Mouse (Mus musculus) left cerebral cortex, adult 8-10 months (tissue): Measurements from ENCODE around the gene Fam167b. TPM values are rescaled to one million over a fixed set of nuclear protein-coding genes. Genes with fewer than 3 reads are reported as not detected.
"Not testable (repeated sequence)": the region's sequence is repeated elsewhere in the genome, so short reads cannot be mapped to it uniquely, and the experiment has no call there.

ENCODE experiments used
- DNase-seq, 2 experiments: peaks; one replicate each; pipeline ENCODE4 v3.0.0; 2022; ENCODE audit warnings: low spot score in 2 of 2
- microRNA-seq, 2 experiments: library from miRNA; unstranded; fragments of <30 nt; microRNA quantifications; one replicate each; pipeline ENCODE4 v1.2.0; 2022
- total RNA-seq, 4 experiments: library from RNA; stranded (reverse); gene quantifications; 2 replicates each; pipeline ENCODE4 v1.2.4; 2022

Fam167b gene
- total RNA-seq, 4 experiments from 2014 or later = 1.0 to 1.4 (median 1.1) TPM; not detected in 1

GRCm38 (mm10) chr4:129561184-129561583 lies 17.2 kb downstream of the Fam167b start:
- DNase-seq = no peak

- no peak for DNase-seq
Measured at GRCm38 (mm10) chr4:129558321-129558955, 19.9 kb downstream of the Fam167b start.

- DNase-seq = no peak
Measured at GRCm38 (mm10) chr4:129557256-129557808, 21.0 kb downstream of the Fam167b start.

- peak; percentile 63 to 72 for DNase-seq
Measured at GRCm38 (mm10) chr4:129556532-129557223, 21.7 kb downstream of the Fam167b start.

GRCm38 (mm10) chr4:129555862-129556531 lies 22.4 kb downstream of the Fam167b start:
- peak in 1 of 2 experiments; percentile 10 for DNase-seq

- peak in 1 of 2 experiments; percentile 34 for DNase-seq
Measured at GRCm38 (mm10) chr4:129555421-129555861, 22.9 kb downstream of the Fam167b start.

GRCm38 (mm10) chr4:129554512-129554911 lies 23.8 kb downstream of the Fam167b start:
- not testable (repeated sequence) for DNase-seq

GRCm38 (mm10) chr4:129550295-129550694 lies 28.1 kb downstream of the Fam167b start:
- DNase-seq = no peak

- DNase-seq = no peak
Measured at GRCm38 (mm10) chr4:129549306-129549705, 29.0 kb downstream of the Fam167b start.

- not testable (repeated sequence) for DNase-seq
Measured at GRCm38 (mm10) chr4:129547631-129548030, 30.7 kb downstream of the Fam167b start.

GRCm38 (mm10) chr4:129544106-129544505 lies 34.2 kb downstream of the Fam167b start:
- DNase-seq = no peak

GRCm38 (mm10) chr4:129542592-129543141 lies 35.7 kb downstream of the Fam167b start, which contains the start of gene Hdac1:
Gene Hdac1, minus strand, starts transcription at chr4:129542713.
- DNase-seq = peak; percentile 80 to 96

GRCm38 (mm10) chr4:129541868-129542591 lies 36.3 kb downstream of the Fam167b start:
- DNase-seq = no peak

- DNase-seq = no peak
Measured at GRCm38 (mm10) chr4:129540012-129540411, 38.3 kb downstream of the Fam167b start.

- not testable (repeated sequence) for DNase-seq
Measured at GRCm38 (mm10) chr4:129528901-129529300, 49.4 kb downstream of the Fam167b start.

Small RNAs within 50 kb of the gene (microRNA-seq; reads per million reads assigned to microRNA genes)
- 0 reads per million in 2 experiments for gene Mir8119

Other genes starting within 250 kb of the Fam167b start
- 100 to 1,000 TPM; 123 to 128 (median 127) TPM for gene Rbbp4, start 243.2 kb downstream of the Fam167b start, total RNA-seq
- 10 to 100 TPM; 28.6 to 40.7 (median 32.0) TPM for gene Zbtb8os, start 242.9 kb downstream of the Fam167b start, total RNA-seq
- gene Zbtb8a, start 200.4 kb downstream of the Fam167b start, total RNA-seq = 1 to 10 TPM; 4.6 to 7.3 (median 5.2) TPM
- 1 to 10 TPM; 4.6 to 5.2 (median 4.8) TPM for gene Zbtb8b, start 137.7 kb downstream of the Fam167b start, total RNA-seq
- 10 to 100 TPM; 54.0 to 70.8 (median 55.5) TPM for gene Bsdc1, start 117.0 kb downstream of the Fam167b start, total RNA-seq
- under 1 TPM; 0.38 to 0.60 (median 0.46) TPM for gene Tssk3, start 87.5 kb downstream of the Fam167b start, total RNA-seq
- not detected for gene Fam229a, start 87.4 kb downstream of the Fam167b start, total RNA-seq
- gene Marcksl1, start 65.0 kb downstream of the Fam167b start, total RNA-seq = 10 to 100 TPM; 37.4 to 69.7 (median 61.1) TPM
- gene Hdac1, start 35.8 kb downstream of the Fam167b start, total RNA-seq = 10 to 100 TPM; 22.3 to 28.6 (median 25.9) TPM
- gene Lck, start 4.9 kb downstream of the Fam167b start, total RNA-seq = 1 to 10 TPM; 2.3 to 4.5 (median 3.8) TPM
- 100 to 1,000 TPM; 120 to 131 (median 124) TPM for gene Eif3i, start 22.1 kb upstream of the Fam167b start, total RNA-seq
- gene Tmem234, start 22.1 kb upstream of the Fam167b start, total RNA-seq = 10 to 100 TPM; 86.5 to 90.9 (median 89.3) TPM
- gene Dcdc2b, start 35.7 kb upstream of the Fam167b start, total RNA-seq = 1 to 10 TPM; 2.2 to 4.9 (median 3.9) TPM
- 10 to 100 TPM; 25.7 to 38.1 (median 32.2) TPM for gene Iqcc, start 40.5 kb upstream of the Fam167b start, total RNA-seq
- gene Ccdc28b, start 45.4 kb upstream of the Fam167b start, total RNA-seq = 10 to 100 TPM; 46.9 to 51.5 (median 49.4) TPM
- 10 to 100 TPM; 31.6 to 42.4 (median 37.2) TPM for gene Txlna, start 62.5 kb upstream of the Fam167b start, total RNA-seq
- 10 to 100 TPM; 86.1 to 96.3 (median 94.1) TPM for gene Kpna6, start 94.2 kb upstream of the Fam167b start, total RNA-seq
- gene Tmem39b, start 118.3 kb upstream of the Fam167b start, total RNA-seq = 10 to 100 TPM; 11.5 to 13.4 (median 12.7) TPM
- 10 to 100 TPM; 89.9 to 93.5 (median 91.2) TPM for gene Khdrbs1, start 163.8 kb upstream of the Fam167b start, total RNA-seq
- 100 to 1,000 TPM; 128 to 154 (median 142) TPM for gene Ptp4a2, start 232.7 kb upstream of the Fam167b start, total RNA-seq